Mouse (Mus musculus): Measurements from ENCODE around the gene Srp9. TPM values are rescaled to one million over a fixed set of nuclear protein-coding genes. Genes with fewer than 3 reads are reported as not detected.
A peak's percentile ranks its signal among the peaks of the same experiment; 100 is the strongest.

The Srp9 gene
- polyA plus RNA-seq, 1 experiment from 2014 or later = 183 TPM

GRCm38 (mm10) chr1:182091746-182092412 lies 32.7 kb upstream of the Srp9 start:
- Histone ChIP-seq H3K4me1 (replicated peaks) (peaks cover 54% of the 10 kb centered on the region), H3K27ac (0 out of 2 replicates have a peak overlapping the region, but pooled peaks have one; percentile 50), H3K36me3 (no peaks in the 10 kb centered on the region), H3K4me3 (replicated peaks) (no peak overlapping the region), H3K9me3 (no peaks in the 10 kb centered on the region), H3K9ac (replicated peaks) (no peak overlapping the region), H3K4me2 (no peak overlapping the region), H3K27me3 (no peaks in the 10 kb centered on the region)
- ATAC-seq (ENCODE audit: insufficient number of reproducible peaks, insufficient read depth, low FRiP score, low TSS enrichment, low read depth) = no peak
- WGBS = 62% methylated on average over 13 of the region's 13 CpGs

DNA sequence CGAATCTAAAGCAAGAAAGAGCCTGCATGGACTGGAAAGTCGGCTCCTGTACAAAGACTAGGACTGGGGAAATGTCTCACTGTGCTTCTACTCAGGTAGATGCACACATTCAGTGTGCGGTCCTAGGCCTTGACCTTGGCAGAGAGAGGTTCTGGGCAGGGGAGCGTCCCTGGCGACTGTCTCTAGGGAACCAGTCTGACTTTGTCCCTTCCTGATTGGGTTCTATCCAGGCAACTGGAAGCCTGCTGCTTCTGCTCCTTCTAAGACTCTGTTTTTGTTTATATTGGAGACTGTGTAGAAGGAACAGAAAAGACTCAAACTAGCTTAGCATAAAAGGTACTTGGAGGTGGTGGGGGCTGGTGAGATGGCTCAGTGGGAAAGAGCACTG lies 32.1 kb upstream of the Srp9 start:
- Histone ChIP-seq H3K4me1 (replicated peaks) (peaks cover 54% of the 10 kb centered on the region), H3K27ac (no peak overlapping the region), H3K9ac (replicated peaks) (no peak overlapping the region), H3K9me3 (no peaks in the 10 kb centered on the region), H3K4me3 (replicated peaks) (no peak overlapping the region), H3K4me2 (no peak overlapping the region), H3K36me3 (no peaks in the 10 kb centered on the region), H3K27me3 (no peaks in the 10 kb centered on the region)
- 76% methylated on average over 5 of the region's 5 CpGs for WGBS
- ATAC-seq (ENCODE audit: insufficient number of reproducible peaks, insufficient read depth, low FRiP score, low TSS enrichment, low read depth) = no peak

GRCm38 (mm10) chr1:182093407-182093806 lies 31.1 kb upstream of the Srp9 start:
- H3K4me3 ChIP-seq (replicated peaks) = no peak overlapping the region
- H3K27me3 ChIP-seq = no peaks in the 10 kb centered on the region
- no peak overlapping the region for H3K4me2 ChIP-seq
- H3K27ac ChIP-seq = no peak overlapping the region
- no peaks in the 10 kb centered on the region for H3K9me3 ChIP-seq
- H3K9ac ChIP-seq (replicated peaks) = no peak overlapping the region
- ATAC-seq (ENCODE audit: insufficient number of reproducible peaks, insufficient read depth, low FRiP score, low TSS enrichment, low read depth) = no peak
- no peaks in the 10 kb centered on the region for H3K36me3 ChIP-seq
- peaks cover 50% of the 10 kb centered on the region for H3K4me1 ChIP-seq (replicated peaks)
- 91% methylated on average over 5 of the region's 5 CpGs for WGBS

- Histone ChIP-seq H3K9ac (replicated peaks) (no peak overlapping the region), H3K4me1 (replicated peaks) (peaks cover 47% of the 10 kb centered on the region), H3K9me3 (no peaks in the 10 kb centered on the region), H3K4me3 (replicated peaks) (no peak overlapping the region), H3K27me3 (no peaks in the 10 kb centered on the region), H3K36me3 (no peaks in the 10 kb centered on the region), H3K27ac (no peak overlapping the region), H3K4me2 (no peak overlapping the region; the same call in 1 of the 2 replicates)
- 33% methylated on average over 15 of the region's 15 CpGs for WGBS
- ATAC-seq (ENCODE audit: insufficient number of reproducible peaks, insufficient read depth, low FRiP score, low TSS enrichment, low read depth) = no peak; the same call in 1 of the 2 replicates
Measured at GRCm38 (mm10) chr1:182094473-182095136, 29.9 kb upstream of the Srp9 start.

DNA sequence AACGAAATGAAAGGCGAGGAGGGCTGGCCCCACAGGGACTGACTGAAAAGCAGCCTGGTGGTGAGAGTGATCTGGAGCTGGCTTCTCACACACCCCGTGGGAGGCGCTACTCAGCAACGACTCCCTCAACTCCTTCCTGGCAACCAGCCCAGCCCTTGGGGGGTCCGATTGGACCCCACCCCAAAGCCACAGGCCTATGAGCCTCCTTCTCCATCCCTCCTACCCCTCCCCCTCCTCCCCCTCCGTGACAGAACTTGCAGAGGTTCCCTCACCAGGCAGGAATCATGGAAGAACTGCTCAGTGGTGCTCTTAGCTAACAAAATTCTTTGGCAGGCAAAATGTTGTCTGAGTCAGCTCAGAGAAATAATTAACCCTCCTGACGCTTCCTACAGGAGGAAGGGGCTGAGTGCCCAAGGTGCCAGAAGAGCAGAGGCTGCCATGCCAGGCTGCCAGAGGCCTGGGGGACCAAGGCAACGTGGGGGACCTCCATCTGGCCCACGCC lies 29.2 kb upstream of the Srp9 start:
- 19% methylated on average over 10 of the region's 10 CpGs for WGBS
- H3K4me2 ChIP-seq = peak overlapping the region; percentile 32
- no peaks in the 10 kb centered on the region for H3K36me3 ChIP-seq
- H3K4me3 ChIP-seq (replicated peaks) = no peak overlapping the region
- no peak for ATAC-seq (ENCODE audit: insufficient number of reproducible peaks, insufficient read depth, low FRiP score, low TSS enrichment, low read depth)
- H3K27me3 ChIP-seq = no peaks in the 10 kb centered on the region
- no peak overlapping the region; the same call in 1 of the 2 replicates for H3K9ac ChIP-seq (replicated peaks)
- H3K27ac ChIP-seq = peak overlapping the region; percentile 31; the same call in 1 of the 2 replicates
- peaks cover 40% of the 10 kb centered on the region for H3K4me1 ChIP-seq (replicated peaks)
- H3K9me3 ChIP-seq = no peaks in the 10 kb centered on the region

DNA sequence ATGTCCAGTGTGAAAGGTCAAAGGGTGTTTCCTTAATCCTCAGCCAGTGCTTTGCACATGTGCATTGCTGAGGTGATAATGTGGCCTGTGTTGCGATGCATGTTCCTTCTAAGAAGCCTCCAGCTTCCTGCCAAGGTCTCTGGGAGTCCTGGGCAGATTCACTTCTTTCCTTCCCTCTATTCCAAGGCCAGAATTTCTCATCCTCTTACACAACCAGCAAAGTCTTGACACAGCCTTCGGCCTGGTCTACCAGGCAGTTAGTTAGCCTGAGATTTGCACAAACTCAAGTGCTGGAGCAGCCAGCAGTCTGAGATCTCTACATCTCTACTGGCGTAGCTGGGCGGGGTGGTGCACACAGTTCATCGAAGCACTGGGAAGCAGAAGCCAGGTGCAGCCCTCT lies 27.8 kb upstream of the Srp9 start:
- no peaks in the 10 kb centered on the region for H3K9me3 ChIP-seq
- no peaks in the 10 kb centered on the region for H3K36me3 ChIP-seq
- no peak overlapping the region for H3K4me2 ChIP-seq
- no peak overlapping the region for H3K9ac ChIP-seq (replicated peaks)
- H3K27me3 ChIP-seq = no peaks in the 10 kb centered on the region
- 82% methylated on average over 5 of the region's 5 CpGs for WGBS
- ATAC-seq (ENCODE audit: insufficient number of reproducible peaks, insufficient read depth, low FRiP score, low TSS enrichment, low read depth) = no peak
- peaks cover 31% of the 10 kb centered on the region for H3K4me1 ChIP-seq (replicated peaks)
- H3K4me3 ChIP-seq (replicated peaks) = no peak overlapping the region
- H3K27ac ChIP-seq = no peak overlapping the region

- WGBS = 33% methylated on average over 5 of the region's 5 CpGs
- H3K27ac ChIP-seq = peak overlapping the region; percentile 2; the same call in 1 of the 2 replicates
Measured at GRCm38 (mm10) chr1:182099062-182099461, 25.5 kb upstream of the Srp9 start.

GRCm38 (mm10) chr1:182100403-182100802 lies 24.1 kb upstream of the Srp9 start:
- no peak overlapping the region for H3K9ac ChIP-seq (replicated peaks)
- 58% methylated on average over 3 of the region's 3 CpGs for WGBS
- ATAC-seq (ENCODE audit: insufficient number of reproducible peaks, insufficient read depth, low FRiP score, low TSS enrichment, low read depth) = no peak
- no peaks in the 10 kb centered on the region for H3K9me3 ChIP-seq
- H3K27ac ChIP-seq = no peak overlapping the region
- no peaks in the 10 kb centered on the region for H3K36me3 ChIP-seq
- no peak overlapping the region for H3K4me3 ChIP-seq (replicated peaks)
- H3K27me3 ChIP-seq = no peaks in the 10 kb centered on the region
- H3K4me1 ChIP-seq (replicated peaks) = peaks cover 32% of the 10 kb centered on the region
- H3K4me2 ChIP-seq = no peak overlapping the region

More at GRCm38 (mm10) chr1:182099062-182099461, 25.5 kb upstream of the Srp9 start:
- Histone ChIP-seq H3K4me1 (replicated peaks) (peaks cover 40% of the 10 kb centered on the region), H3K4me3 (replicated peaks) (no peak overlapping the region), H3K9ac (replicated peaks) (no peak overlapping the region), H3K36me3 (no peaks in the 10 kb centered on the region), H3K27me3 (no peaks in the 10 kb centered on the region), H3K9me3 (no peaks in the 10 kb centered on the region), H3K4me2 (no peak overlapping the region)
- ATAC-seq (ENCODE audit: insufficient number of reproducible peaks, insufficient read depth, low FRiP score, low TSS enrichment, low read depth) = no peak

GRCm38 (mm10) chr1:182101468-182101867 lies 23.1 kb upstream of the Srp9 start:
- no peaks in the 10 kb centered on the region for H3K9me3 ChIP-seq
- H3K4me1 ChIP-seq (replicated peaks) = peaks cover 29% of the 10 kb centered on the region
- no peak for ATAC-seq (ENCODE audit: insufficient number of reproducible peaks, insufficient read depth, low FRiP score, low TSS enrichment, low read depth)
- no peak overlapping the region for H3K4me2 ChIP-seq
- 70% methylated on average over 4 of the region's 4 CpGs for WGBS
- H3K4me3 ChIP-seq (replicated peaks) = no peak overlapping the region
- H3K27ac ChIP-seq = no peak overlapping the region
- H3K9ac ChIP-seq (replicated peaks) = no peak overlapping the region
- no peaks in the 10 kb centered on the region for H3K27me3 ChIP-seq
- no peaks in the 10 kb centered on the region for H3K36me3 ChIP-seq

DNA sequence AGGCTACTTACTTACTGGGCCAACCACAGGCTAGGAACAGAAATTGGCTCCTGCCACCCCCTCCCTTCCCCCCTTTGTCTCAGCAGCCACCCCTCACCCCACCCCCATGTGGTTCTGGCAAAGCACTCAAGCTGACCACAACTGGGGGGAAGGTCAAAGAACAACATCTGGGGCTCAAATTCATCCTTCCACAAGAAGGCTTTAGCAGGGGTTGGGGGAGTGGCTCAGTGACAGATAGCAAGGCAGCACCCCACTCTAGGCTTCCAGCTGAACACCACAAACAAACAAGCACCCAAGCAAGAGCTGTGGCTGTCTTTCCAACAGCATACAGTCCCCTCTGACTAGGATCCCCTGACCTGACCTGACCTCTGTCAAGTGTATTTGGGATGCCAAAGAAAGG lies 21.8 kb upstream of the Srp9 start:
- no peak for ATAC-seq (ENCODE audit: insufficient number of reproducible peaks, insufficient read depth, low FRiP score, low TSS enrichment, low read depth)
- Histone ChIP-seq H3K9me3 (no peaks in the 10 kb centered on the region), H3K4me2 (no peak overlapping the region), H3K4me1 (replicated peaks) (peaks cover 29% of the 10 kb centered on the region), H3K36me3 (no peaks in the 10 kb centered on the region), H3K27ac (no peak overlapping the region), H3K9ac (replicated peaks) (no peak overlapping the region), H3K27me3 (no peaks in the 10 kb centered on the region), H3K4me3 (replicated peaks) (no peak overlapping the region)

GRCm38 (mm10) chr1:182103436-182103835 lies 21.1 kb upstream of the Srp9 start:
- Histone ChIP-seq H3K36me3 (no peaks in the 10 kb centered on the region), H3K9ac (replicated peaks) (no peak overlapping the region), H3K4me1 (replicated peaks) (peaks cover 33% of the 10 kb centered on the region), H3K27me3 (no peaks in the 10 kb centered on the region), H3K4me2 (no peak overlapping the region), H3K27ac (no peak overlapping the region), H3K4me3 (replicated peaks) (no peak overlapping the region), H3K9me3 (no peaks in the 10 kb centered on the region)
- no peak for ATAC-seq (ENCODE audit: insufficient number of reproducible peaks, insufficient read depth, low FRiP score, low TSS enrichment, low read depth)
- 76% methylated on average over 11 of the region's 11 CpGs for WGBS
